Mouse (Mus musculus): Measurements from ENCODE around the gene Ngef. TPM values are rescaled to one million over a fixed set of nuclear protein-coding genes. Genes with fewer than 3 reads are reported as not detected.

The Ngef gene
- polyA plus RNA-seq, 1 experiment from 2014 or later: 36.4 TPM

GRCm38 (mm10) chr1:87436583-87436982 is 137.1 kb downstream of the Ngef start:
- Histone ChIP-seq H3K9me3 (ENCODE audit: control insufficient read depth, low read length) (no peaks in the 10 kb centered on the region), H3K4me1 (replicated peaks; ENCODE audit: control insufficient read depth, insufficient read depth, low read length) (no peaks in the 10 kb centered on the region), H3K4me3 (replicated peaks; ENCODE audit: low read length) (no peak overlapping the region), H3K27me3 (replicated peaks; ENCODE audit: control insufficient read depth, insufficient read depth, low read length) (no peaks in the 10 kb centered on the region), H3K9ac (replicated peaks; ENCODE audit: low read depth, low read length) (no peak overlapping the region), H3K27ac (ENCODE audit: low read length) (no peak overlapping the region), H3K36me3 (ENCODE audit: control insufficient read depth, insufficient read depth) (peaks cover 30% of the 10 kb centered on the region), H3K4me2 (ENCODE audit: low read length) (no peak overlapping the region)
- WGBS: 74% methylated on average over 6 of the region's 6 CpGs
- ATAC-seq: no peak

- ATAC-seq: no peak
- no peak overlapping the region for H3K9ac ChIP-seq (replicated peaks; ENCODE audit: low read depth, low read length)
- H3K9me3 ChIP-seq (ENCODE audit: control insufficient read depth, low read length): no peaks in the 10 kb centered on the region
- H3K27ac ChIP-seq (ENCODE audit: low read length): no peak overlapping the region
- no peak overlapping the region for H3K4me2 ChIP-seq (ENCODE audit: low read length)
- H3K4me3 ChIP-seq (replicated peaks; ENCODE audit: low read length): no peak overlapping the region
- no peaks in the 10 kb centered on the region for H3K4me1 ChIP-seq (replicated peaks; ENCODE audit: control insufficient read depth, insufficient read depth, low read length)
- peaks cover 21% of the 10 kb centered on the region for H3K36me3 ChIP-seq (ENCODE audit: control insufficient read depth, insufficient read depth)
- no peaks in the 10 kb centered on the region for H3K27me3 ChIP-seq (replicated peaks; ENCODE audit: control insufficient read depth, insufficient read depth, low read length)
- 93% methylated on average over 2 of the region's 2 CpGs for WGBS
Observed at GRCm38 (mm10) chr1:87435125-87435524, 138.5 kb downstream of the Ngef start.

Other genes starting within 250 kb of the Ngef start
- gene Gigyf2, start 246.9 kb downstream of the Ngef start, polyA plus RNA-seq (2015; fragmentation: Nextera tagmentation; extraction: Ambion mirVana): 70.1 and 70.2 TPM in 2 replicates
- 6.4 and 7.1 TPM in 2 replicates for gene Kcnj13, start 179.1 kb downstream of the Ngef start, polyA plus RNA-seq (2015; fragmentation: Nextera tagmentation; extraction: Ambion mirVana)
- not detected in 2 replicates for gene Snorc, start 103.6 kb downstream of the Ngef start, polyA plus RNA-seq (2015; fragmentation: Nextera tagmentation; extraction: Ambion mirVana)
- 0.20 and 0.56 TPM in 2 replicates for gene Neu2, start 64.0 kb downstream of the Ngef start, polyA plus RNA-seq (2015; fragmentation: Nextera tagmentation; extraction: Ambion mirVana)
- gene Inpp5d, start 46.4 kb upstream of the Ngef start, polyA plus RNA-seq (2015; fragmentation: Nextera tagmentation; extraction: Ambion mirVana): 2.8 and 4.3 TPM in 2 replicates
- gene Atg16l1, start 182.0 kb upstream of the Ngef start, polyA plus RNA-seq (2015; fragmentation: Nextera tagmentation; extraction: Ambion mirVana): 74.5 and 76.3 TPM in 2 replicates
- gene Sag, start 229.8 kb upstream of the Ngef start, polyA plus RNA-seq (2015; fragmentation: Nextera tagmentation; extraction: Ambion mirVana): 1.4 and 1.9 TPM in 2 replicates